Mouse (Mus musculus) heart, adult 11 months (tissue): ENCODE data around the gene Cflar.

ENCODE experiments used
- DNase-seq: peaks from one replicate; pipeline ENCODE4 v3.0.0; 2022

Gene Cflar

DNA sequence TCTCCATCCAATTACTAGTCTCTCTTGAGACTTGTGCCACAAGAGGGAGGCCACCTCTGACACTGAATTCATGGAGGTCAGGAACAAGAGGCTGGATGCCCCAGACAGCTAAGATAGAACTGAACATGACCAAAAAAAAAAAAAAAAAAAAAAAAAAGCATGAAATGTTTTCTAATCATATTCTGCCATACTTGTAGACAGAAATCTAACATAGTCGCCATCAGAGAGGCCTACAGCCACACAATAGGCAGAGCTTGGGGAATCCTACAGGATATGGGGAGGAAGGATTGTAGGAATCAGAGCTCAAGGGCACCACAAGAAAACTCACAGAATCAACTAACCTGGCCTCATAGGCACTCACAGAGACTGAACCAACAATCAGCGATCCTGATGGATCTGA, 83.4 kb downstream of the Cflar start:
- DNase-seq, result no peak

DNA sequence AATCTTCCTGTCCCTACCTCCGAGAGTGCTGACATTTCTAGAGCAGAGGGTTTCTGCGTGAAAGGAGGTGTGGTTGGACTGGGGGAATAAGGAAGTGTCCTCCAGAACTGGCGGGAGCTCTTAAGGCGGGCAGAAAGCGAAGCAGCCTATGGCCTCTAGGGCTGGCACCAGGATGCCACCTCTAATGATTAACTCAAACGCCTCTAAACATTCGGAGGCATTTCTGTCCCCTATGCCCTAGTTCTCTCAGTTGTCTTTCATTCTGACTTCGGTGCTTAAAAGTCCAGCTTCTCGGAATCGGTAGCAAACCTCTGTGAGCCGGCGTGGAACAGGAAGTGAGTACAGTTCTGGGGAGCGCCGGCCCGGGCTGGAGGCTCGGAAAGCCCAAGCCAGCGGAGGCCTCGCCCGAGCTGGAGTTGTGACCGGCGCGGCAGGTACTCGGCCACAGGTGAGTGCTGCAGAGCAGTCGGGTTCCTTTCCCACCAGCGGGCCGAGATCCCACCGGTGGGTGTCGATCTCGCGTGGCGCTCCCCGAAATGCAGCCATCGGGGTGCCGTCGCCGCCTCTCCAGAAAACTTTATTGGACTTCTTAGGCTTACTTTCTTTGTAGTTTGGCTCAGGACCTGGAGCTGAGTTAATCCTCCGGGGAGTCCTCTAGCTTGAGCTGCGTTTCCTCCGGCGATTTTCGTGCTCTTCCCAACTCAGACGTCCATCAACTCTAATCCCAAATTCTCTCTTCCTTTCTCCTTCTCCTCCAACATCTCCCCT, 84.2 kb downstream of the Cflar start, which contains the start of gene Casp8:
Casp8 (plus strand) TSS at position 84 of the 768 bp plus-strand sequence.
- DNase-seq, result peak; percentile 97

DNA sequence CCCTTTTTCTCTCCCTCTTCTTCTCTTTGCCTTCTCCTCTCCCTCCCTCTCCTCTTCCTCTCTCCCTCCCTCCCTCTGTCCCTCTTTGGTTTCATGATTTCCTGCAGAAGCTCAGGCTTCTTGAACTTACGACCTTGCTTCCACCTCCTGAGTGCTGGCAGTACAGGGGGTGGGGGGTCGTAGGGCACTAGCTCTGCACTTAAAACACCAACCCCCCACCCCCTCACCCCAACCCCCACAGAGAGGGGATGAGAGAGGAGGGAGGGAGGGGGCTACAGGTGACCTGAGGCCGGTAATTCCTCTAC, 84.7 kb downstream of the Cflar start:
- DNase-seq, result peak; percentile 88

DNA sequence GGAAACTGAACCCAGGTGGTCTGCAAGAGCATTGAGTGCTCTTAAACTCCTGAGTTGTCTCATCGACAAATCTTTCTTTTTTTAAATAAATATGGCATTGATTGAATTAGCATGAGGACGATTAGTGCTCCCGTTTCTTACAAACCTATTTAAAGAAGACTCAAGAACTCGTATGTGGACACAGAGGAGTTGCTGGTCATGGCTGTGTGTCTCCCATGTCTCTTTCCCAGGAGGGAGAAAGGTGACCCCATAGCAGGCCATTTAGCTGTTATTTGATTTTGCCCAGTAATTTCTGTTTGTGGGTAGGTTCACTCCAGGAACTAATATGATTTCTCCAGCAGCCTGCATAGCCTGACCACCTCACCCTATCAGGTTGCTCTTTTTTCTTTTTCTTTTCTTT, 85.5 kb downstream of the Cflar start:
- DNase-seq, result no peak

DNA sequence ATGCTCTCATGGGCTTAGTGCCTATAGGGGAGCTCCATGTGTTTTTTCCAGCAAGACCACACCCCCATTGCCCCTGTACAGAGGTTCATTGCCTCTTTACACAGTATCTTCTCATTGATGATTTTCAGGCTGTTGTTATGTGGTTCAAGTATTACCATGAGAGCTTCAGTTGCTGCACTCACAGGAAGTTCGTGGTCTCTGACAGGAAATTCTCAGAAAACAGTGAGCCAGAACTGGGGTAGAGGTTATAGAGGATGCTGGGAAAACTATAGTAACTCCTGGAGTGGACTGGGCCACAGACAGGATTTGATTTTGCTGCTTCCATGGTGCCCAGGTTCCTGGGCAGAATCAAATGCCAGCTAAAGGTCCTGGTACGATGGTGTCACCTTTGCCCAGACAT, 86.1 kb downstream of the Cflar start:
- DNase-seq, result peak; percentile 92

DNA sequence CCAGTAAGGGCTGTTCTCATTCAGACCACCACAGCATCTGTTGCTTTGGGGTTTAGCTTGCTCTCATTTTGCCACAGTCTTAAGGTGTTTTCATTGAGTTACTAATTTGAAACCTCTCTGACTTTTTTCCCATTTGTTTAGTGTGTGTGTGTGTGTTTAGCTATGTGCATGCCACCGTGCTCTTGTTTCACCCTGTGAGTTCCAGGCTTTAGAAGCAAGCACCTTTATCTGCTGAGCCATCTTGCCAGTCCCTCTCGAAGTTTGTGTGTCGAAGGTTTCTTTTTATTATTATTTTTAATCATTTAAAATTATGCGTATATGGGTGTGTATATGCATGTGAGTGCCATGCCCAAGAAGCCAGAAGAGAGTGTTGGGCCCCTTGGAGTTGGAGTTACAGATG, 87.6 kb downstream of the Cflar start:
- DNase-seq, result peak; percentile 64

DNA sequence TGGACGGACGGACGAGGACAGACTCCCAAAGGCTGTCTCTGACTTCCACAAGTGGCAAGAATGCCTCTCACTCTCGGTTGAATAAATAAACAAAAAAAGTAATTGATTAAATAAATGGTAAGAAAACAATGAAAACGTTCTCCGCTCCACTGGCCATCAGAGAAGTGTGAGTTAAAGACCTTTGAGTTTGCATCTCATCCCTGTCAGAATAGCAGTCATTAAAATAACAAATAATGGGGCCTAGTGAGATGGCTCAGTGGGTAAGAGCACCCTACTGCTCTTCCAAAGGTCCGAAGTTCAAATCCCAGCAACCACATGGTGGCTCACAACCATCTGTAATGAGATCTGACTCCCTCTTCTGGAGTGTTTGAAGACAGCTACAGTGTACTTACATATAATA, 89.3 kb downstream of the Cflar start:
- peak; percentile 72 for DNase-seq

DNA sequence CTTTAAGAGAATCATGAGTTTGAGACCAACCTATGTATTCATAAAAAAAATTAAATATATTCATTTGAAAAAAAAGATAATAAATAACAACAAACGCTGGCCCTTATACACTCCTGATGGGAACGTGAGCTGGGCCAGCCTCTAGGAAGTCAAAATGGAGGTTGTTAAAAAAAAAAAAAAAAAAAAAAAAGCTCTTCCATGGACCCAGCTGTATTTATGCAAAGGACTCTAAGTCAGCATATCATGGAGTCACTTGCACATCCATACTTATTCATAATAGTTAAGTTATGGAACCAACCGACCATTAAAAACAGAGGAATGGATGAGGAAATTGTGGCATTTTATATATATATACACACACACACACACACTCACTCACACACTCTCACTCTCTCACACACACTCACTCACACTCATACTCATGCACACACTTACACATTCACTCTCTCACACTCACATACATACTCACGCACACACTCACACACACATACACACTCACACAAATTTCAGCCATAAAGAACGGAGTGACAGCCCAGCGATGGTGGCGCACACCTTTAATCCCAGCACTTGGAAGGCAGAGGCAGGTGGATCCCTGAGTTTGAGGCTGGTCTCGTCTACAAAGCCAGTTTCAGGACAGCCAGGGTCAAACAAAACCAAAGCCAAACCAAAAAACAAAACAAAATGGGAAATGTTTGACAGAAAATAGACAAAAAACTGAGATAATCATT, 90.4 kb downstream of the Cflar start:
- peak; percentile 72 for DNase-seq

DNA sequence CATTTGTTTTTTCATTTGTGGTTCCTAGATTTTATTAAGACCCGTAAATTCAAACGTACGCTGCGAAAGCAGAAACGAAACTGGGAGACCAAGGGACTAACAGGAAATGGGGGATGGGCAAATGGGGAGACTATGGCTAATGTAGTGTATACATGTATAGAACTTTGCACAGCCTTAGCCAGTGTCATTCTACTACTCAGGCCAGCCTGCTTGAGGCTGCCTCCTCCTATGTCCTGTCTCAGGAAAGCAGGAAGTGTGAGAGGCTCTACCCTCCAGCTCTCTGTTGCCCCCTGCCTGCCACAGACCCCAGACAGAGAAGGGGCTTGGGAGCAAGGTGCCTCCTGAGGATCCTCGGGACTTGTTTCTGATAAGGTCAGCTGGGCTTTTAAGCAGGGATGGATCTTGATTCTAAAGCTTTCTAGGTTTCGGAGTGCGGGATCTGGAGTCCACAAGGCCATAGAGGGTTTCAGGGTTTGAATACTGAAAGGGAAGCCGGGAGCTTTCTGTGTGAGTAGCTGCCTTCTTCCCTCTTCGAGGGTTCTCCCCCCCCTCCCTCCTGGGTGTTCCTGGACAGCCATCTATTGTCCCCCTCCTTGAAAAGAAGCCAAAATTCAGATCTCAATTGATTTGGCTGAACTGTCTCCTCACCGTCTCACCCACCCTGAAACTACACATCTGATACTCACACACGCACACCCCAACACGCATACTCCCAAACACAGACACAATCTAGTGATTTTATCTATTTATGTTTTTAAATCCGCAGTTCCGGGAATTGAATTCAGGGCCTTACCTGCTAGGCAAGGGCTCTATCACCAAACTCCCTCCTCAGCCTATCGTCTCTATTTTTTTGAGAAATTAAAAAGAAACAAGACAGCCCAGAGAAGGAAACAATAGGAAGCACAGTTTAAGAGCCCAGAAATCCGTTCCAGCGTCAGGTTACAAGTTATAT, 91.3 kb downstream of the Cflar start:
- peak; percentile 98 for DNase-seq

DNA sequence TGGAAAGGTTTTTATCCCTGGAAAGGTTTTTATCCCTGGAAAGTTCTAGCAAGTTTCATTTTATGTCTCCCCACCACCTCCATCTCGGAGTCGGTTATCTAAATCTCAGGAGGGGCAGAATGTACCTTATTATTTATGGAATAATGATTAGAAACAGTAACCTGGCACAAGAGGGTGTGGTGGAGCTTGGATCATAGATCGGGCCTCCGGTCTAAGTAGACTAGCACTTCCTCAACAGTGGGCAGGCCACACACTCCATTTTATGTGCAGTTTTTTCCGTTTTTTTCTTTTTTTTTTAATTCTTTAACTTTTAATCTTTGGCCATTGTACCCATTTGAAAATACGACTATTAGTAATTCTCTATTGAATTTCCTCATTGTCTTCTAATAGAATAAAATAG, 92.2 kb downstream of the Cflar start:
- DNase-seq, result no peak

DNA sequence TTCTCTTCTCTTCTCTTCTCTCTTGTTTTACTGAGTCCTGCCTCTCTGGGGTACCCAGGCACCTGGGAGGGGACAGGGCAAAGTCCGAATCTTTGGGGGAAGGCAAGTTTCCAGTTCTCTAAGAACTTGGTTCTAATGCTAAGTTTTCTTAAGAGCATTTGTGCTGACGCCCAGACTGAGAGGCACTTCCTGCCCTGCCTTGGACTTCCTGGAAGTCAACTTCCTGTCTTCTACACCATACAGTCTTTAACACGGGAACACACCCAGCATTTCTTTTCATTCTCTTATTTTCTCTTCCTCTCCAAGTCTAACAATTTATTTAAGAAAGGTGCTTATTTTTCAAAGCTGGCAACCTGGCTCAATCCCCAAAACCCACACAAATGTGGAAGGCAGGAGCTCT, 95.3 kb downstream of the Cflar start:
- DNase-seq, result no peak
